ENCODE assay signal across 7 mouse cellular contexts in the genomic region with DNA sequence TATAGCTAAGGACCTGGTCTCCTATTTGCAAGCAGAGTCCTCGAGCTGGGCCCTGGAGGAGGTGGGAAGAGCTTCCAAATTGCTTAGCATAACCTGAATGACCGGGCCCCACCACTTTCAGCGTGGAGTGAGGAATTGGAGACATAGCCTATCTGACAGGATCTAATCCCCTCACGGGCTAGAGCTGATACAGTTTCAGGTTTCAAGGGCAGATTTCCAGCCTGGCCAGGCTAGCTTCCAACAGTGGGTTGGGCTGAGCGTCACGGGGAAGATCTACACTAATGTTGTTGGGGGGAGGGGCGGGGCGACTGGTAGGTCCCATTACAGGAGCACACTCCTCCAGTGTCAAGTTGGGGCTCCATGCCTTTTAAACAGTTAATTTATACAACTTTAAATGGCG. TPM values are rescaled to one million over a fixed set of nuclear protein-coding genes. Genes with fewer than 3 reads are reported as not detected.
DNase-seq lines count a peak whose midpoint lies in the region; ATAC-seq and TF ChIP-seq lines count a peak whose summit lies in the region.

No protein-coding gene starts in this region.

- peak; percentile 88 for DNase-seq in 3T3-L1 (ENCODE audit: low read depth, low spot score)
- peak; percentile 70 for DNase-seq in Muller cell, postnatal 12 days (ENCODE audit: inconsistent ontology term)
- DNase-seq in embryonic facial prominence, embryonic 14.5 days (ENCODE audit: low spot score), result peak; percentile 93
- peak; percentile 49 for DNase-seq in lung, postnatal 0 days (ENCODE audit: low spot score)
- DNase-seq in right cerebral cortex, postnatal 4 days, result no peak
- DNase-seq in spleen, adult 12 weeks (ENCODE audit: low spot score), result no peak

- ATAC-seq in embryonic facial prominence, embryonic 14.5 days (ENCODE audit: low read depth), result peak; percentile 17; the same call in 1 of the 2 replicates
- no peak for ATAC-seq in kidney, embryonic 15.5 days (replicated peaks; ENCODE audit: low FRiP score)
- no peak for ATAC-seq in lung, postnatal 0 days

- no peaks in the 10 kb centered on the region for H3K27me3 ChIP-seq in embryonic facial prominence, embryonic 14.5 days (replicated peaks; ENCODE audit: control insufficient read depth, insufficient read depth, low read length)
- no peaks in the 10 kb centered on the region for H3K27me3 ChIP-seq in kidney, embryonic 15.5 days
- no peaks in the 10 kb centered on the region for H3K27me3 ChIP-seq in lung, postnatal 0 days (replicated peaks; ENCODE audit: insufficient read depth, low read length)

- H3K4me2 ChIP-seq in embryonic facial prominence, embryonic 14.5 days (ENCODE audit: low read depth, low read length), result peak overlapping the region; percentile 31
- peak overlapping the region; percentile 35 for H3K4me2 ChIP-seq in kidney, embryonic 15.5 days
- no peak overlapping the region for H3K4me2 ChIP-seq in lung, postnatal 0 days (replicated peaks; ENCODE audit: low read depth, low read length)

- TF ChIP-seq EP300 in lung, postnatal 0 days (IDR thresholded peaks at IDR 0.05), result no peak

- peak overlapping the region; percentile 56 for H3K27ac ChIP-seq in embryonic facial prominence, embryonic 14.5 days (replicated peaks; ENCODE audit: low read depth, low read length)
- H3K27ac ChIP-seq in kidney, embryonic 15.5 days, result peak overlapping the region; percentile 83
- H3K27ac ChIP-seq in lung, postnatal 0 days (ENCODE audit: low read length), result no peak overlapping the region

- no peaks in the 10 kb centered on the region for H3K9me3 ChIP-seq in embryonic facial prominence, embryonic 14.5 days (ENCODE audit: control insufficient read depth, low read length)
- H3K9me3 ChIP-seq in kidney, embryonic 15.5 days (replicated peaks), result no peaks in the 10 kb centered on the region
- no peaks in the 10 kb centered on the region for H3K9me3 ChIP-seq in lung, postnatal 0 days (ENCODE audit: low read length)

- no peaks in the 10 kb centered on the region for H3K36me3 ChIP-seq in embryonic facial prominence, embryonic 14.5 days (ENCODE audit: control insufficient read depth, insufficient read depth, low read length)
- no peaks in the 10 kb centered on the region for H3K36me3 ChIP-seq in kidney, embryonic 15.5 days
- no peaks in the 10 kb centered on the region for H3K36me3 ChIP-seq in lung, postnatal 0 days (ENCODE audit: insufficient read depth, low read length)

- 6% methylated on average over 9 of the region's 9 CpGs for WGBS in embryonic facial prominence, embryonic 14.5 days
- 4% methylated on average over 9 of the region's 9 CpGs for WGBS in kidney, embryonic 15.5 days
- WGBS in lung, postnatal 0 days, result 12% methylated on average over 9 of the region's 9 CpGs

- no peak overlapping the region for H3K4me3 ChIP-seq in embryonic facial prominence, embryonic 14.5 days (ENCODE audit: low read depth, low read length)
- H3K4me3 ChIP-seq in kidney, embryonic 15.5 days (replicated peaks), result peak overlapping the region; percentile 14; the same call in 1 of the 2 replicates
- H3K4me3 ChIP-seq in lung, postnatal 0 days (ENCODE audit: low read depth, low read length), result no peak overlapping the region

- peak overlapping the region; percentile 12; the same call in 1 of the 2 replicates for H3K9ac ChIP-seq in embryonic facial prominence, embryonic 14.5 days (ENCODE audit: low read depth, low read length)
- peak overlapping the region; percentile 17; the same call in 1 of the 2 replicates for H3K9ac ChIP-seq in kidney, embryonic 15.5 days
- no peak overlapping the region for H3K9ac ChIP-seq in lung, postnatal 0 days (replicated peaks; ENCODE audit: low read depth)

- TF ChIP-seq CTCF in lung, postnatal 0 days (IDR thresholded peaks at IDR 0.05), result no peak

- peaks cover 59% of the 10 kb centered on the region for H3K4me1 ChIP-seq in embryonic facial prominence, embryonic 14.5 days (ENCODE audit: control insufficient read depth, insufficient read depth, low read length)
- H3K4me1 ChIP-seq in kidney, embryonic 15.5 days, result peaks cover 92% of the 10 kb centered on the region
- peaks cover 12% of the 10 kb centered on the region; the same call in 1 of the 2 replicates for H3K4me1 ChIP-seq in lung, postnatal 0 days (ENCODE audit: insufficient read depth, low read depth, low read length)

RNA-seq across cellular contexts. Expression of gene Pcbp4, which starts 2.4 kb away (rescaled TPM):
- 90.2 and 101 TPM in 2 replicates for polyA plus RNA-seq in embryonic facial prominence, embryonic 14.5 days (2014; fragmentation: Nextera tagmentation; extraction: Ambion mirVana)
- 118 and 140 TPM in 2 replicates for polyA plus RNA-seq in kidney, embryonic 15.5 days (2015; fragmentation: Nextera tagmentation; extraction: Ambion mirVana)
- 29.4 and 30.6 TPM in 2 replicates for polyA plus RNA-seq in lung, postnatal 0 days (2015; fragmentation: Nextera tagmentation; extraction: Ambion mirVana)

RNA-seq across cellular contexts. Expression of gene Abhd14a, which starts 3.2 kb away (rescaled TPM):
- polyA plus RNA-seq in embryonic facial prominence, embryonic 14.5 days (2014; fragmentation: Nextera tagmentation; extraction: Ambion mirVana), result 60.9 and 66.1 TPM in 2 replicates
- 55.5 and 56.8 TPM in 2 replicates for polyA plus RNA-seq in kidney, embryonic 15.5 days (2015; fragmentation: Nextera tagmentation; extraction: Ambion mirVana)
- polyA plus RNA-seq in lung, postnatal 0 days (2015; fragmentation: Nextera tagmentation; extraction: Ambion mirVana), result 21.7 and 26.9 TPM in 2 replicates

RNA-seq across cellular contexts. Expression of gene Abhd14b, which starts 3.4 kb away (rescaled TPM):
- polyA plus RNA-seq in embryonic facial prominence, embryonic 14.5 days (2014; fragmentation: Nextera tagmentation; extraction: Ambion mirVana), result 21.5 and 30.3 TPM in 2 replicates
- 27.9 and 30.6 TPM in 2 replicates for polyA plus RNA-seq in kidney, embryonic 15.5 days (2015; fragmentation: Nextera tagmentation; extraction: Ambion mirVana)
- 31.1 and 36.8 TPM in 2 replicates for polyA plus RNA-seq in lung, postnatal 0 days (2015; fragmentation: Nextera tagmentation; extraction: Ambion mirVana)

RNA-seq across cellular contexts. Expression of gene Acy1, which starts 12.5 kb away (rescaled TPM):
- 37.9 and 45.1 TPM in 2 replicates for polyA plus RNA-seq in embryonic facial prominence, embryonic 14.5 days (2014; fragmentation: Nextera tagmentation; extraction: Ambion mirVana)
- polyA plus RNA-seq in kidney, embryonic 15.5 days (2015; fragmentation: Nextera tagmentation; extraction: Ambion mirVana), result 49.9 and 52.0 TPM in 2 replicates
- 8.5 and 12.5 TPM in 2 replicates for polyA plus RNA-seq in lung, postnatal 0 days (2015; fragmentation: Nextera tagmentation; extraction: Ambion mirVana)

RNA-seq across cellular contexts. Expression of gene Gpr62, which starts 15.1 kb away (rescaled TPM):
- polyA plus RNA-seq in embryonic facial prominence, embryonic 14.5 days (2014; fragmentation: Nextera tagmentation; extraction: Ambion mirVana), result 0.36 and 0.60 TPM in 2 replicates
- polyA plus RNA-seq in kidney, embryonic 15.5 days (2015; fragmentation: Nextera tagmentation; extraction: Ambion mirVana), result 0.22 and 0.47 TPM in 2 replicates
- 0.13 and 0.20 TPM in 2 replicates for polyA plus RNA-seq in lung, postnatal 0 days (2015; fragmentation: Nextera tagmentation; extraction: Ambion mirVana)

Comparison
In these comparisons a context has a peak if more than half of its experiments do, and no peak if none do; other contexts are left out.
1. DNase-seq: peak in 3T3-L1 (single experiment), Muller cell, postnatal 12 days (single experiment), embryonic facial prominence, embryonic 14.5 days (single experiment) and lung, postnatal 0 days (single experiment); none in right cerebral cortex, postnatal 4 days (single experiment) and spleen, adult 12 weeks (single experiment).